Mouse (Mus musculus) ES-E14 (cell line): Measurements from ENCODE around the gene Tmem201.

Experiments
- HCFC1 ChIP-seq: IDR thresholded peaks from 2 replicates; pipeline ENCODE4 v1.6.1; 2012; ENCODE audit warnings: low read length, inconsistent platforms, borderline replicate concordance; ENCODE audit not compliant: insufficient read depth
- ZNF384 ChIP-seq: IDR thresholded peaks from 2 replicates; pipeline ENCODE4 v1.6.1; 2012; ENCODE audit warnings: low read depth, low read length, inconsistent platforms

- TF ChIP-seq HCFC1 (no peak), ZNF384 (no peak)
Measured at GRCm38 (mm10) chr4:149752124-149752799, 14.4 kb upstream of the Tmem201 start.
